Mouse (Mus musculus) gastrocnemius, adult 18-20 months (tissue): ENCODE measurements around the gene L3mbtl2. TPM values are rescaled to one million over a fixed set of nuclear protein-coding genes. Genes with fewer than 3 reads are reported as not detected.
A peak's percentile ranks its signal among the peaks of the same experiment; 100 is the strongest.

Source experiments
- DNase-seq: peaks from one replicate; pipeline ENCODE4 v3.0.0; 2021; ENCODE audit warnings: low spot score
- total RNA-seq, 2 experiments: library from RNA; stranded (reverse); gene quantifications; 2 replicates each; pipeline ENCODE4 v1.2.3; 2021

Gene L3mbtl2
- total RNA-seq, 2 experiments from 2014 or later, result 7.7 to 8.7 TPM

GRCm38 (mm10) chr15:81703094-81703489 is 39.4 kb downstream of the L3mbtl2 start:
- no peak for DNase-seq

GRCm38 (mm10) chr15:81708991-81709390 is 45.3 kb downstream of the L3mbtl2 start:
- no peak for DNase-seq

- peak; percentile 66 for DNase-seq
These were observed 46.0 kb downstream of the L3mbtl2 start for GRCm38 (mm10) chr15:81709686-81710085.

- DNase-seq, result no peak
These were observed 47.1 kb downstream of the L3mbtl2 start for GRCm38 (mm10) chr15:81710801-81711200.

- no peak for DNase-seq
These were observed 50.1 kb downstream of the L3mbtl2 start for GRCm38 (mm10) chr15:81713742-81714141.

GRCm38 (mm10) chr15:81718336-81719138 is 54.8 kb downstream of the L3mbtl2 start:
- no peak for DNase-seq

- no peak for DNase-seq
These were observed 55.4 kb downstream of the L3mbtl2 start for GRCm38 (mm10) chr15:81719139-81719531.

GRCm38 (mm10) chr15:81722361-81722760 is 58.7 kb downstream of the L3mbtl2 start:
- DNase-seq, result no peak

GRCm38 (mm10) chr15:81723653-81724052 is 60.0 kb downstream of the L3mbtl2 start:
- DNase-seq, result no peak

- DNase-seq, result no peak
These were observed 62.3 kb downstream of the L3mbtl2 start for GRCm38 (mm10) chr15:81725965-81726364.

GRCm38 (mm10) chr15:81729241-81729791 is 65.6 kb downstream of the L3mbtl2 start:
- no peak for DNase-seq

- DNase-seq, result peak; percentile 99
These were observed 66.3 kb downstream of the L3mbtl2 start for GRCm38 (mm10) chr15:81729792-81730635.

GRCm38 (mm10) chr15:81735075-81735474 is 71.4 kb downstream of the L3mbtl2 start:
- no peak for DNase-seq

Other genes with a start within 250 kb of the L3mbtl2 start
- 10 to 100 TPM; 84.9 to 99.4 TPM for gene Rbx1, start 197.6 kb upstream of the L3mbtl2 start, total RNA-seq
- 10 to 100 TPM; 41.3 to 43.2 TPM for gene Ep300, start 78.5 kb upstream of the L3mbtl2 start, total RNA-seq
- 1 to 10 TPM; 1.2 to 1.4 TPM for gene Chadl, start 33.4 kb downstream of the L3mbtl2 start, total RNA-seq
- 10 to 100 TPM; 32.7 to 34.2 TPM for gene Zc3h7b, start 81.2 kb downstream of the L3mbtl2 start, total RNA-seq
- 10 to 100 TPM; 20.0 to 21.4 TPM for gene Rangap1, start 81.6 kb downstream of the L3mbtl2 start, total RNA-seq
- 100 to 1,000 TPM; 124 to 160 TPM for gene Tef, start 138.5 kb downstream of the L3mbtl2 start, total RNA-seq
- gene Tob2, start 194.9 kb downstream of the L3mbtl2 start, total RNA-seq, result 100 to 1,000 TPM in 1 of 2 experiments, 10 to 100 TPM in 1; 89.1 to 174 TPM
- gene Phf5a, start 208.0 kb downstream of the L3mbtl2 start, total RNA-seq, result 10 to 100 TPM; 35.5 to 35.7 TPM
- gene Aco2, start 208.4 kb downstream of the L3mbtl2 start, total RNA-seq, result 1,000 to 10,000 TPM; 1,165 to 1,199 TPM